Mouse (Mus musculus): ENCODE measurements at regions not wholly inside any gene's neighbourhood (a gene's known extent, or its start where the extent isn't known, plus 50 kb on each side); places are given as distances from the start of the nearest gene placed in this dataset.

GRCm38 (mm10) chr9:91135107-91135506 lies 227.1 kb upstream of the Zic4 start:
- DNase-seq: no peak

- no peak for DNase-seq
These were observed 221.6 kb upstream of the Zic4 start for GRCm38 (mm10) chr9:91140651-91141050.

GRCm38 (mm10) chr9:91151893-91152292 lies 210.3 kb upstream of the Zic4 start:
- DNase-seq: no peak

GRCm38 (mm10) chr9:91159311-91159710 lies 202.9 kb upstream of the Zic4 start:
- no peak for DNase-seq

- DNase-seq: no peak
These were observed 194.3 kb upstream of the Zic4 start for GRCm38 (mm10) chr9:91167871-91168270.

- no peak for DNase-seq
These were observed 169.0 kb upstream of the Zic4 start for GRCm38 (mm10) chr9:91193221-91193620.

- DNase-seq: no peak
These were observed 168.3 kb upstream of the Zic4 start for GRCm38 (mm10) chr9:91193954-91194353.

GRCm38 (mm10) chr9:91207281-91207680 lies 154.9 kb upstream of the Zic4 start:
- no peak for DNase-seq

GRCm38 (mm10) chr9:91227673-91228440 lies 134.4 kb upstream of the Zic4 start:
- no peak for DNase-seq

GRCm38 (mm10) chr9:91228525-91228924 lies 133.7 kb upstream of the Zic4 start:
- DNase-seq: no peak

GRCm38 (mm10) chr9:91253886-91254285 lies 108.3 kb upstream of the Zic4 start:
- no peak for DNase-seq

- no peak for DNase-seq
These were observed 70.9 kb upstream of the Zic4 start for GRCm38 (mm10) chr9:91291340-91291739.
